Mouse (Mus musculus): Measurements from ENCODE around the gene Slc6a19.

Gene Slc6a19

GRCm38 (mm10) chr13:73658953-73659352, 45.7 kb downstream of the Slc6a19 start:
- DNase-seq: no peak

DNA sequence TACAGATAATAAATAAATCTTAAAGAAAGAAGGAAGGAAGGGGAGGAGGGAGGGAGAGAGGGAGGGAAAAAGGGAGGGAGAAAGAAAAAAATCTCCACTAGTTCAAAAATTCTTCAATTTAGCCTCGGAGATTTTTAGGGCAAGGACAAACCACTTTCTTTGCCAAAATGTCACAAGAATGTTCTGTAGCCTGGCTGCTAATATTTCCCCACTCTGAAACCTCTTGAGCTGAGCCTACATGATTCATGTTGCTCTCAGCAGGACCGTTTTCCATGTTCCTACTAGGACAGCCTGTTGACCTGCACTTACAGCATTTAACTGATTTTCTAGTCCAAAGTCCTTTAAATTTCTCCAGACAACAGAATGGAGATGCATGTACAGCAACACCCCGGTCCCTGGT, 49.7 kb downstream of the Slc6a19 start:
- DNase-seq: no peak

DNA sequence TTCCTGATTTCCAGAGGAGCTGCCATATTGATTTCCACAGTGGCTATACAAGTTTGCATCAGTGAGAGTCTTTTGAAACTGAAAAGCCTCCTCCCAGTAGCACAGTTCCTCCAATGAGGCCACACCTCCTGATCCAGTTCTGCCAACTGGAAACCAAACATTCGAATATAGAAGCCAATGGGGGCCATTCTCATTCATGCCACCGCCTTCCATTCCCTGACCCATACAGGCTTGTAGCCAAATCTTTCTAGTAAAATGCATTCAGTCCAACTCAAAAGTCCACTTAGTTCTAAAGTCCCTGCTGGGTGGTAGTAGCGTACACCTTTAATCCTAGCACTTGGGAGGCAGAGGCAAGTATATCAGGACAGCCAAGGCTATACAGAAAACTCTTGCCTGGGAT, 51.4 kb downstream of the Slc6a19 start:
- no peak for DNase-seq

- peak; percentile 51 for DNase-seq
Observed at GRCm38 (mm10) chr13:73646397-73647087, 58.1 kb downstream of the Slc6a19 start.

DNA sequence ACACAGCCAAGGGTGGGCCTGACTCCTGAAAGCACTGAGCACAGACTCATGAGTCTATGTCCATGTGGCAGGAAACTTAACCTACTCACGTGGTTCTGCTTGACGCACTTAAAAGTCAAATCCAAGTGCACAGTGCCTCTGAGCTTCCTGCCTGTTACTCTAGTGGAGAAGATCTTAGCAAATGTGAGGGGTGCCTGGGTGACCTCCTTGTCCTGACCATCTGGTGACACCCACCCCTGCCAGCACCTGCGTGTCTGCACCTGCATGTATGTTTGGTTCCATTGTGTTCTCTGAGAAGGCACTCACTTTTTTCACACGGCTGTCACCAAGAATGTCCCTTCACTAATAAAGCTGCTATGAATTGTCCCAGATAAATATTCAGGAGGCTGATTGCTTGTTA, 63.4 kb downstream of the Slc6a19 start:
- DNase-seq: no peak

DNA sequence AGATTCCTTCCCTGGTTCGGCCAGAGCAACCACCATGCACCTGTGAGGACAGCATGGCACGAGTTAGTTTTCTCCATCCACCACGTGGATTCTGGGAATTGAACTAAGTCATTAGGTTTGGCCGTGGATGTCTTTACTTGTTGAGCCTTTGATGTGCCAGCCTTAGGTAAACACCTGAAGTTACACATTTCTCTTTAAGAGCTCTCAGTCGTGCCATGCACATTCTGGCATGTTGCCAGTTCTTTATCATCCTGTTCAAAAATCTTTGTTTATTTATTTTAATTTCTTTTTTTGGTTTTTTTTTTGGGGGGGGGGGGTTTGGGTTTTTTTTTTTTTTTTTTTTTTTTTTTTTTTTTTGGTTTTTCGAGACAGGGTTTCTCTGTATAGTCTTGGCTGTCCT, 66.8 kb downstream of the Slc6a19 start:
- DNase-seq: no peak

DNA sequence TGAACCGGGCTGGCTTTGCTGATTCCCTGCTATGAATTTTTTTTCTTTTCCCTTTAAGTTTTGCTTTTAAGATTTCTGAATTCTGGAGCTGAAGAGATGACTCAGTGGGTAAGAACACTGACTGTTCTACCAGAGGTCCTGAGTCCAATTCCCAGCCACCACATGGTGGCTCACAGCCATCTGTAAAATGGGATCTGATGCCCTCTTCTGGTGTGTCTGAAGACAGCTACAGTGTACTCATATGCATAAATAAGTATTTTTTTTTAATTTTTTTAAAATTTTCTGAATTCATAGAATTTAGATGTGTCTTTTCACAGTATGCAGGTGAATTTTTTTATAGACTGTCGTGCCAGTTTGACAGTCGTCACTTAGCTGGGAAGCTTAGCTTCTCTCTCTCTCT, 72.8 kb downstream of the Slc6a19 start:
- DNase-seq: no peak
